Mouse (Mus musculus): ENCODE results near the gene Mcf2l.

Mcf2l gene

GRCm38 (mm10) chr8:12951051-12951630 is 77.5 kb downstream of the Mcf2l start:
- no peak for DNase-seq (ENCODE audit: low spot score)

GRCm38 (mm10) chr8:12952699-12953098 is 79.1 kb downstream of the Mcf2l start:
- DNase-seq (ENCODE audit: low spot score) = no peak

- DNase-seq (ENCODE audit: low spot score) = no peak
Measured at GRCm38 (mm10) chr8:12955362-12955879, 81.8 kb downstream of the Mcf2l start.

- no peak for DNase-seq (ENCODE audit: low spot score)
Measured at GRCm38 (mm10) chr8:12955880-12956279, 82.3 kb downstream of the Mcf2l start.

GRCm38 (mm10) chr8:12956941-12957340 is 83.3 kb downstream of the Mcf2l start:
- no peak for DNase-seq (ENCODE audit: low spot score)

- DNase-seq (ENCODE audit: low spot score) = no peak
Measured at GRCm38 (mm10) chr8:12957419-12957818, 83.8 kb downstream of the Mcf2l start.

- no peak for DNase-seq (ENCODE audit: low spot score)
Measured at GRCm38 (mm10) chr8:12960609-12961008, 87.0 kb downstream of the Mcf2l start.

GRCm38 (mm10) chr8:12961211-12961610 is 87.6 kb downstream of the Mcf2l start:
- DNase-seq (ENCODE audit: low spot score) = no peak

GRCm38 (mm10) chr8:12961821-12962534 is 88.4 kb downstream of the Mcf2l start:
- DNase-seq (ENCODE audit: low spot score) = no peak

- no peak for DNase-seq (ENCODE audit: low spot score)
Measured at GRCm38 (mm10) chr8:12962541-12963380, 89.2 kb downstream of the Mcf2l start.

- no peak for DNase-seq (ENCODE audit: low spot score)
Measured at GRCm38 (mm10) chr8:12976290-12976689, 102.7 kb downstream of the Mcf2l start.

- no peak for DNase-seq (ENCODE audit: low spot score)
Measured at GRCm38 (mm10) chr8:12976723-12977122, 103.1 kb downstream of the Mcf2l start.

- no peak for DNase-seq (ENCODE audit: low spot score)
Measured at GRCm38 (mm10) chr8:12977325-12977724, 103.7 kb downstream of the Mcf2l start.

GRCm38 (mm10) chr8:12978308-12978707 is 104.7 kb downstream of the Mcf2l start:
- no peak for DNase-seq (ENCODE audit: low spot score)

GRCm38 (mm10) chr8:12978726-12979125 is 105.1 kb downstream of the Mcf2l start:
- no peak for DNase-seq (ENCODE audit: low spot score)

- peak; percentile 77 for DNase-seq (ENCODE audit: low spot score)
Measured at GRCm38 (mm10) chr8:12983681-12984467, 110.3 kb downstream of the Mcf2l start.

GRCm38 (mm10) chr8:12984601-12985243 is 111.1 kb downstream of the Mcf2l start:
- no peak for DNase-seq (ENCODE audit: low spot score)

- no peak for DNase-seq (ENCODE audit: low spot score)
Measured at GRCm38 (mm10) chr8:12985259-12985658, 111.7 kb downstream of the Mcf2l start.

GRCm38 (mm10) chr8:12987571-12987970 is 114.0 kb downstream of the Mcf2l start:
- DNase-seq (ENCODE audit: low spot score) = no peak

GRCm38 (mm10) chr8:12988722-12989430 is 115.3 kb downstream of the Mcf2l start:
- DNase-seq (ENCODE audit: low spot score) = no peak

- no peak for DNase-seq (ENCODE audit: low spot score)
Measured at GRCm38 (mm10) chr8:12991411-12991810, 117.8 kb downstream of the Mcf2l start.
